Mouse (Mus musculus) liver, embryonic 14.5 days (tissue): ENCODE results near the gene Fap. TPM values are rescaled to one million over a fixed set of nuclear protein-coding genes. Genes with fewer than 3 reads are reported as not detected.

ENCODE experiments used
- ATAC-seq: fragments of 200-750 bp; cut with Nextera tagmentation; 2 replicates; pipeline ENCODE4 v1.8.0; 2017; ENCODE audit warnings: moderate number of reproducible peaks, mild to moderate bottlenecking, moderate library complexity; ENCODE audit not compliant: insufficient read depth
- DNase-seq, 3 experiments: peaks; one replicate each; pipeline ENCODE4 v3.0.0-alpha.2; 2012 to 2013; ENCODE audit warnings: low read depth in 3 of 3, low spot score in 3 of 3
- H3K27ac ChIP-seq: fragments of 300-500 bp; sonication (generic); 2 replicates; pipeline ENCODE4 v1.5.1; 2014; ENCODE audit warnings: moderate library complexity, mild to moderate bottlenecking, control low read depth, inconsistent platforms
- H3K27me3 ChIP-seq: fragments of 300-500 bp; sonication (generic); 2 replicates; pipeline ENCODE4 v1.6.1; 2014; ENCODE audit warnings: mild to moderate bottlenecking, low read length, moderate library complexity; ENCODE audit not compliant: control insufficient read depth, insufficient read depth
- H3K36me3 ChIP-seq: fragments of 300-500 bp; sonication (generic); replicated peaks from 2 replicates; pipeline ENCODE4 v1.6.1; 2014; ENCODE audit warnings: low read depth; ENCODE audit not compliant: control insufficient read depth, insufficient read depth
- H3K4me1 ChIP-seq, 2 experiments: fragments of 200-500 bp in 1 of 2; fragments of 300-500 bp in 1 of 2; sonication (generic) in 1 of 2; replicated peaks; 2 replicates each; pipeline ENCODE4 v1.6.1; 2012 to 2014; ENCODE audit warnings: antibody characterized with exemption in 1 of 2, inconsistent platforms in 1 of 2, low read length in 1 of 2; ENCODE audit not compliant: control insufficient read depth in 2 of 2, insufficient read depth in 2 of 2
- H3K4me2 ChIP-seq: fragments of 300-500 bp; sonication (generic); 2 replicates; pipeline ENCODE4 v1.6.1; 2014; ENCODE audit warnings: low read depth, mild to moderate bottlenecking, control low read depth, moderate library complexity
- H3K4me3 ChIP-seq, 2 experiments: fragments of 200-500 bp in 1 of 2; fragments of 300-500 bp in 1 of 2; sonication (generic) in 1 of 2; 2 replicates each; pipeline ENCODE4 v1.5.1; 2012 to 2014; ENCODE audit warnings: low read depth in 2 of 2, low read length in 2 of 2, mild to moderate bottlenecking in 2 of 2, control low read depth in 1 of 2, inconsistent platforms in 1 of 2, moderate library complexity in 1 of 2; ENCODE audit not compliant: insufficient read depth in 1 of 2
- H3K9ac ChIP-seq: fragments of 300-500 bp; sonication (generic); replicated peaks from 2 replicates; pipeline ENCODE4 v1.6.1; 2014; ENCODE audit warnings: mild to moderate bottlenecking, control low read depth, moderate library complexity
- H3K9me3 ChIP-seq: fragments of 300-500 bp; sonication (generic); 2 replicates; pipeline ENCODE4 v1.6.1; 2016; ENCODE audit warnings: low read length, mixed read lengths; ENCODE audit not compliant: control insufficient read depth
- CTCF ChIP-seq: IDR thresholded peaks from 2 replicates; pipeline ENCODE4 v1.5.1; 2016; ENCODE audit warnings: antibody characterized with exemption, low read depth, control low read depth
- EP300 ChIP-seq: IDR thresholded peaks from 2 replicates; pipeline ENCODE4 v1.6.1; 2016; ENCODE audit warnings: antibody characterized with exemption, low read depth
- WGBS: fragments of 180-500 bp; shearing (Covaris S2); extraction: QIAGEN DNeasy Blood & Tissue Kit; methylation state at CpG from one replicate; pipeline ENCODE4 v1.1.7; 2014; ENCODE audit not compliant: insufficient replicate concordance; 5-methylcytosine and 5-hydroxymethylcytosine counted together
- polyA plus RNA-seq, 2 experiments: library from polyadenylated mRNA; depleted of rRNA in 1 of 2; stranded (reverse) in 1 of 2; unstranded in 1 of 2; fragments of >200 nt; fragmentation: Nextera tagmentation in 1 of 2; extraction: Ambion mirVana in 1 of 2; gene quantifications; 2 replicates each; pipeline versions ENCODE4 v1.2.1 to v1.2.3; 2012 to 2014

Gene Fap
- polyA plus RNA-seq, 2 experiments, result 0.12 to 0.17 TPM

GRCm38 (mm10) chr2:62514477-62514876, 59.4 kb downstream of the Fap start:
- Histone ChIP-seq H3K4me3 (no peak overlapping the region), H3K27me3 (no peaks in the 10 kb centered on the region; the same call in 1 of the 2 replicates), H3K36me3 (no peaks in the 10 kb centered on the region), H3K9me3 (no peaks in the 10 kb centered on the region), H3K4me1 (no peaks in the 10 kb centered on the region), H3K27ac (no peak overlapping the region), H3K4me2 (no peak overlapping the region), H3K9ac (no peak overlapping the region)
- TF ChIP-seq EP300 (no peak), CTCF (no peak)
- no peak for ATAC-seq
- WGBS, result 56% methylated on average over 6 of the region's 6 CpGs
- DNase-seq, result no peak

GRCm38 (mm10) chr2:62513477-62513876, 60.4 kb downstream of the Fap start:
- H3K4me1 ChIP-seq, result no peaks in the 10 kb centered on the region
- H3K9ac ChIP-seq, result no peak overlapping the region
- ATAC-seq, result no peak
- no peaks in the 10 kb centered on the region; the same call in 1 of the 2 replicates for H3K27me3 ChIP-seq
- H3K36me3 ChIP-seq, result no peaks in the 10 kb centered on the region
- no peak overlapping the region for H3K4me3 ChIP-seq
- no peak for TF ChIP-seq CTCF
- TF ChIP-seq EP300, result no peak
- WGBS, result 80% methylated on average over 15 of the region's 15 CpGs
- no peak overlapping the region for H3K4me2 ChIP-seq
- H3K9me3 ChIP-seq, result no peaks in the 10 kb centered on the region
- no peak for DNase-seq
- H3K27ac ChIP-seq, result no peak overlapping the region

DNA sequence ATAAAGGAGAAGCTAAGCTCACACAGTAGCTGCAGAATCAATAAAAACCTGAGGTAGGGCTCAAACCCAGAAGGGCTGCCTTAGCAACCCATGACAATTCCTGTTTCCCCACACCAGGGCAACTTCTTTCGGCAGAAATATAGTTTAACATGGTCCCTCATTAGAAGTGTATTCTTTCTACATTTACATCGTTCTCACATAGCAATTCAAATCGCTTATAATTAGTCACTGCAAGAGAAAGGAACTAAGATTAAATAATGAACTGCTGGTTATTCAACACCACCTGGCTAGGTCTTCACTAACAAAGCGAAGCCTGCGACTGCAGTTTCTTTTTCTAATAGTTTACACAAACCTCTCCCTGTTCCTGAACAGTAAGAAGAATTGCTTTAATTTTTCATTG, 66.7 kb downstream of the Fap start:
- H3K27ac ChIP-seq, result no peak overlapping the region
- H3K4me1 ChIP-seq, result no peaks in the 10 kb centered on the region
- H3K4me2 ChIP-seq, result no peak overlapping the region
- no peaks in the 10 kb centered on the region for H3K9me3 ChIP-seq
- ATAC-seq (no peak), DNase-seq (no peak)
- no peak overlapping the region for H3K4me3 ChIP-seq
- WGBS, result 73% methylated on average over 5 of the region's 5 CpGs
- H3K9ac ChIP-seq, result no peak overlapping the region
- no peaks in the 10 kb centered on the region for H3K27me3 ChIP-seq
- H3K36me3 ChIP-seq, result no peaks in the 10 kb centered on the region
- no peak for TF ChIP-seq EP300
- TF ChIP-seq CTCF, result no peak

- DNase-seq, result no peak
- H3K4me2 ChIP-seq, result no peak overlapping the region
- no peaks in the 10 kb centered on the region for H3K27me3 ChIP-seq
- H3K27ac ChIP-seq, result no peak overlapping the region
- no peak overlapping the region for H3K4me3 ChIP-seq
- TF ChIP-seq CTCF (no peak), EP300 (no peak)
- ATAC-seq, result no peak
- no peak overlapping the region for H3K9ac ChIP-seq
- 60% methylated on average over 2 of the region's 2 CpGs for WGBS
- H3K36me3 ChIP-seq, result no peaks in the 10 kb centered on the region
- no peaks in the 10 kb centered on the region for H3K4me1 ChIP-seq
- no peaks in the 10 kb centered on the region for H3K9me3 ChIP-seq
Measured at GRCm38 (mm10) chr2:62506441-62506840, 67.4 kb downstream of the Fap start.

DNA sequence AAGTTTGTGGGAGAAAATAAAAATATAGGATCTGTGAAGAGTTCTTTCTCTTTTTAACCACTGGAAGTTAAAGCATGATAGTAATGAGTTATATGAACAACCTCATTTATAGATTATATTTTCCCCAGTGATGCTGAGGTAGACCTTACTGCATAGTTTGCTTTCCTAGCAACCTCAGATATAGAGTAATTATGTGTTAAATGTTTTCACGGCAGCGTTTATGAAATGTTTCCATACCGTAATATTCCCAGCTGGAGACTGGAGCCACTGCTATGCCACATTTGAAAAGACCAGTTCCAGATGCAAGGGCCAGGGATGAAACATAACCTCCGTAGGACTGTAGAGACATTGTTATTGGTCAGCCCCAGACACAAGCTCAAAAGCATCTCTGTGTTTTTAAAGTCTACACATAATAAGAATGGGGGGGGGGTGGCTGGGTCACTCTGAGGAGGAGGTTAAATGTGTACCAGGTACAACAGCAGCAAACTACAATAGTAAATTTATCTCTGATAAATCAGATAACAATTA, 69.5 kb downstream of the Fap start:
- Histone ChIP-seq H3K9ac (no peak overlapping the region), H3K4me3 (no peak overlapping the region), H3K9me3 (no peaks in the 10 kb centered on the region), H3K27me3 (no peaks in the 10 kb centered on the region), H3K27ac (no peak overlapping the region), H3K36me3 (no peaks in the 10 kb centered on the region), H3K4me1 (no peaks in the 10 kb centered on the region), H3K4me2 (no peak overlapping the region)
- DNase-seq (no peak), ATAC-seq (no peak)
- WGBS, result 74% methylated on average over 4 of the region's 4 CpGs
- TF ChIP-seq CTCF, result no peak
- TF ChIP-seq EP300, result no peak
